Mouse (Mus musculus) liver, adult 2 months (tissue): ENCODE results near the gene Gtf2e1.

Experiments
- CTCF ChIP-seq: fragments of 200-500 bp; IDR thresholded peaks from 2 replicates; pipeline ENCODE4 v1.5.1; 2011; ENCODE audit warnings: low read depth, low read length, control low read depth
- POLR2A ChIP-seq: fragments of 200-500 bp; IDR thresholded peaks from 2 replicates; pipeline ENCODE4 v1.6.1; 2011; ENCODE audit warnings: low read length, control low read depth; ENCODE audit not compliant: insufficient read depth; ENCODE audit errors: extremely low read depth

DNA sequence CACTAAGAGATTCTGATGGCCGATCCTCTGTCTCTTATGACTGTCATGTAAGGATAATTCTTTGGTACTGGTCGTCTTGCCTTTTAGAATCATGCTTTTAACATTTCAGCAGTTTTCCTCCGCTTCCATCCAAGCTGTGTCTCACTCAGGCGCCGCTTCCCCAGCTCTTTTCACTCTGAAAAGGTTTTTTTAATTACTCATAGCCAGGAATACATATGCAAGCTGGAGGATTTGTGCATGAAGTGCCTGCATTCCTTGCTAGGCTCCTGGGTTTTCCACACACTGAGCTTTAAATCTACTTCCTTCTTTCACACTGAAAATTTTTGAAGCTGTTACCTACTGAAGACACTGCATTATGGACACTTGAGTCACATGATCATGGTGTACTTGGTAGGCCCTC is 23.4 kb upstream of the Gtf2e1 start:
- no peak for TF ChIP-seq POLR2A
- TF ChIP-seq CTCF: no peak
